Comparison of ENCODE assay signal across 35 mouse cellular contexts in genomic region chr4:148054961-148055695, GRCm38 (mm10). TPM values are rescaled to one million over a fixed set of nuclear protein-coding genes. Genes with fewer than 3 reads are reported as not detected.
DNase-seq lines count a peak whose midpoint lies in the region; ATAC-seq and TF ChIP-seq lines count a peak whose summit lies in the region.
"Had no signal": no experiment of that assay in that cellular context is flagged by ENCODE, and none has a peak within 500 bp of the region (broad histone marks: within the 10 kb centered on the region; RNA-seq: fewer than 3 reads in every experiment).

No protein-coding gene starts in this region.

- DNase-seq in cerebellum, postnatal 10 days = no peak
- no peak for DNase-seq in layer of hippocampus, adult 2 months (ENCODE audit: low spot score in 2 of 2)
- DNase-seq in layer of hippocampus, adult 18-20 months (ENCODE audit: low spot score in 2 of 2) = no peak
- peak; percentile 66 to 72 for DNase-seq in cerebellum, adult 18-20 months
- DNase-seq in cerebellum, postnatal 25 days = peak; percentile 74
- DNase-seq in frontal cortex, adult 2 months (ENCODE audit: extremely low spot score in 1 of 2, low spot score in 1 of 2) = no peak
- DNase-seq in frontal cortex, postnatal 25 days (ENCODE audit: low spot score in 2 of 2) = no peak
- DNase-seq: adrenal gland, adult 2 months; adrenal gland, postnatal 36 days; forebrain, postnatal 0 days; gastrocnemius, postnatal 36 days; heart, postnatal 14 days; kidney, adult 11 months; kidney, postnatal 25 days; liver, embryonic 13.5 days; lung, adult 2 months; lung, postnatal 10 days; thymus, postnatal 4 days had no signal

- no peak for TF ChIP-seq CTCF in layer of hippocampus, adult 2 months (conservative IDR thresholded peaks at IDR 0.05)

- peak overlapping the region; percentile 68 for H3K27ac ChIP-seq in layer of hippocampus, adult 2 months
- H3K27ac ChIP-seq: embryonic facial prominence, embryonic 12.5 days; forebrain, embryonic 10.5 days; hindbrain, embryonic 10.5 days; hindbrain, embryonic 15.5 days; limb, embryonic 10.5 days; limb, embryonic 15.5 days; liver, embryonic 13.5 days; macrophage; neural tube, embryonic 13.5 days had no signal

- ATAC-seq in cerebellum, adult (ENCODE audit: insufficient number of reproducible peaks, low FRiP score, low TSS enrichment) = 0 out of 2 replicates have a peak, but pooled peaks have one; percentile 41
- ATAC-seq: activated CD4-positive, CD25-positive, alpha-beta regulatory T cell, adult 4 months; forebrain, postnatal 0 days; inflammation-experienced regulatory T-cells, adult 6 months; midbrain, embryonic 16.5 days had no signal

- H3K4me3 ChIP-seq in layer of hippocampus, adult 2 months = no peak overlapping the region
- H3K4me3 ChIP-seq: embryonic facial prominence, embryonic 12.5 days; forebrain, embryonic 10.5 days; hindbrain, embryonic 10.5 days; hindbrain, embryonic 15.5 days; limb, embryonic 10.5 days; limb, embryonic 15.5 days; liver, embryonic 13.5 days; neural tube, embryonic 13.5 days had no signal

RNA-seq across cellular contexts. Expression of gene Mthfr, which starts 16.3 kb away (rescaled TPM):
- total RNA-seq in layer of hippocampus, adult 2 months (2021) = 10 to 100 TPM; 33.5 to 37.2 TPM
- 10 to 100 TPM; 28.0 to 30.8 TPM for total RNA-seq in layer of hippocampus, adult 18-20 months (2021)
- 28.7 and 34.2 TPM in 2 replicates for polyA plus RNA-seq in frontal cortex, adult 2 months (2012; rRNA removed)

RNA-seq across cellular contexts. Expression of gene Clcn6, which starts 16.5 kb away (rescaled TPM):
- total RNA-seq in layer of hippocampus, adult 2 months (2021) = 10 to 100 TPM; 77.0 to 77.6 TPM
- total RNA-seq in layer of hippocampus, adult 18-20 months (2021) = 10 to 100 TPM; 79.0 to 82.0 TPM
- polyA plus RNA-seq in frontal cortex, adult 2 months (2012; rRNA removed) = 42.8 and 46.9 TPM in 2 replicates

RNA-seq across cellular contexts. Expression of gene Agtrap, which starts 32.7 kb away (rescaled TPM):
- total RNA-seq in layer of hippocampus, adult 2 months (2021) = 1 to 10 TPM; 7.2 to 9.8 TPM
- total RNA-seq in layer of hippocampus, adult 18-20 months (2021) = 1 to 10 TPM; 6.3 to 7.6 TPM
- polyA plus RNA-seq in frontal cortex, adult 2 months (2012; rRNA removed) = 7.5 and 9.6 TPM in 2 replicates

RNA-seq across cellular contexts. Expression of gene Nppa, which starts 54.6 kb away (rescaled TPM):
- not detected for total RNA-seq in layer of hippocampus, adult 2 months (2021)
- total RNA-seq in layer of hippocampus, adult 18-20 months (2021) = not detected
- polyA plus RNA-seq in frontal cortex, adult 2 months (2012; rRNA removed) = 13.9 and 14.6 TPM in 2 replicates
- total RNA-seq: adrenal gland, adult 2 months; adrenal gland, postnatal 36 days; CH12.LX; ES-E14; forebrain, postnatal 0 days; gastrocnemius, postnatal 36 days; layer of hippocampus, postnatal 25 days; megakaryocyte-erythroid progenitor cell, adult 5-6 weeks had no signal
- polyA plus RNA-seq: activated CD4-positive, CD25-positive, alpha-beta regulatory T cell, adult 4 months; adrenal gland, adult 2 months; C2C12; inflammation-experienced regulatory T-cells, adult 6 months; limb, embryonic 15.5 days; macrophage had no signal

Comparison
In these comparisons a context has a peak if more than half of its experiments do, and no peak if none do; other contexts are left out.
1. DNase-seq: peak in cerebellum, adult 18-20 months (2 of 2) and cerebellum, postnatal 25 days (2 of 2); none in cerebellum, postnatal 10 days (0 of 2), layer of hippocampus, adult 2 months (0 of 2), layer of hippocampus, adult 18-20 months (0 of 2), frontal cortex, adult 2 months (0 of 2) and frontal cortex, postnatal 25 days (0 of 2).